Mouse (Mus musculus) testis, adult 2 months (tissue): ENCODE results near the gene Atg4a-ps.

Experiments
- CTCF ChIP-seq: fragments of 200-500 bp; IDR thresholded peaks from 2 replicates; pipeline ENCODE4 v1.5.1; 2012; ENCODE audit warnings: low read depth, mild to moderate bottlenecking, inconsistent platforms, low read length, moderate library complexity; ENCODE audit not compliant: control insufficient read depth, insufficient read depth, insufficient replicate concordance
- POLR2A ChIP-seq: fragments of 200-500 bp; IDR thresholded peaks from 2 replicates; pipeline ENCODE4 v1.6.1; 2012; ENCODE audit warnings: low read depth, mild to moderate bottlenecking, inconsistent platforms, low read length, moderate library complexity; ENCODE audit not compliant: control insufficient read depth

DNA sequence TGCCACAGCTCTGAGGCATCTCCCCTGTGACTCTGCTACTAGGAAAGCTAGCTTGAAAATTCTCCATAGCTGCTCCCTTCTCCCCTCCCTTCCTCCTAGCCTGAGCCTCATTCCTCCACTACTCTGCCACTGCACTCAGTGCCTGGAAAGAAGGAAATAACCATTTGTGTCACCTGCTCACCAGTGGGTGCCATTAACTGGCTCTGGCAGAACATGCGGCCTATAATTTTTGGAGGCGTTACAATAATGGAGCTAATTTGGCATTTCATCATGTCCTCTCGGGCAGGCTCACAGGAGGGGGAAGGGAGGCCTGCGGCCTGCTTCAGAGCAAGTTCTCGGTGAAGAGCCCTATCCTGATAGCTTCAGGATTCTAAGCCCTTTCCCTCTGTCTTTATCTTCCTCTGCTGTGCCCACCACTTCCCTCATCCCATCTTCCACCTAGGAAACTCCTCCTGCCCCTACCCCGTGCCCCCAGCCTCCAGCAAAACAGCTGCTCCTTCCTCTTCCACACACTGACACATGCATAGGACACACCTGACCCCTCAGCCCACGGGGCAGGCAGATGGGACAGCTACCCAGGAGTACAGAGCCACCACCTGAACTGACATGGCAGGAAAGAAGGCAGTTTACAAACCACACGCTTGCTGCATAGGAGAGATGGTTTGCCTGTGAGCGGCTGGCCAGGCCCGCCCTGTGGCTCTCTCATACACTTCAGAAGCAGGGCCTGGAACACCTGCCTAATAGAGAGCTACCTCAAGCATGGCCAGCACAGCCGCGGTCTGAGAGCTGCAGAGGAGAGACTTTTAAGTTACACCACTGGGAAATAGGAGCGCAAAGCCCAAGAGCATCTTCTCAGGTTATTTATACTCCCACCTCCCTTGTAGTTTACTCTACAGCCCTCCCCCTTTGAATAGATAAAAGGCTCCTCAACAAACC lies 38.9 kb downstream of the Atg4a-ps start:
- TF ChIP-seq POLR2A, result no peak
- no peak for TF ChIP-seq CTCF
